Mouse (Mus musculus): ENCODE data around the gene Pf4. TPM values are rescaled to one million over a fixed set of nuclear protein-coding genes. Genes with fewer than 3 reads are reported as not detected.
"Not testable (repeated sequence)": the region's sequence is repeated elsewhere in the genome, so short reads cannot be mapped to it uniquely, and the experiment has no call there.

Pf4 gene
- polyA plus RNA-seq, 1 experiment from 2014 or later = 39.7 TPM

GRCm38 (mm10) chr5:90785659-90786588 is 13.7 kb downstream of the Pf4 start, which contains the start of gene Cxcl3:
Gene Cxcl3 (plus strand): TSS chr5:90786103.
- ATAC-seq (ENCODE audit: low FRiP score, low TSS enrichment) = peak; percentile 83
- Histone ChIP-seq H3K27ac (ENCODE audit: low read length) (no peak within 1 kb of the TSS), H3K27me3 (ENCODE audit: insufficient read depth, low read length) (no peaks in the 10 kb centered on the region), H3K4me1 (ENCODE audit: insufficient read depth, low read length) (peaks cover 18% of the 10 kb centered on the region), H3K9ac (replicated peaks; ENCODE audit: low read length) (peak within 1 kb of the TSS; percentile 41), H3K9me3 (ENCODE audit: low read length) (no peaks in the 10 kb centered on the region), H3K36me3 (ENCODE audit: insufficient read depth, low read length) (no peaks in the 10 kb centered on the region), H3K4me3 (ENCODE audit: low read length) (peak within 1 kb of the TSS; percentile 34), H3K4me2 (replicated peaks; ENCODE audit: low read depth, low read length) (peak within 1 kb of the TSS; percentile 86)
- 21% methylated on average over 24 of the region's 26 CpGs for WGBS

GRCm38 (mm10) chr5:90788114-90788513 is 15.9 kb downstream of the Pf4 start:
- H3K36me3 ChIP-seq (ENCODE audit: insufficient read depth, low read length) = no peaks in the 10 kb centered on the region
- no peak for ATAC-seq (ENCODE audit: low FRiP score, low TSS enrichment)
- no peak overlapping the region for H3K4me3 ChIP-seq (ENCODE audit: low read length)
- H3K4me1 ChIP-seq (ENCODE audit: insufficient read depth, low read length) = peaks cover 18% of the 10 kb centered on the region
- H3K9ac ChIP-seq (replicated peaks; ENCODE audit: low read length) = no peak overlapping the region
- no peaks in the 10 kb centered on the region for H3K27me3 ChIP-seq (ENCODE audit: insufficient read depth, low read length)
- WGBS = 83% methylated on average over 4 of the region's 4 CpGs
- no peaks in the 10 kb centered on the region for H3K9me3 ChIP-seq (ENCODE audit: low read length)
- no peak overlapping the region for H3K27ac ChIP-seq (ENCODE audit: low read length)
- no peak overlapping the region for H3K4me2 ChIP-seq (replicated peaks; ENCODE audit: low read depth, low read length)

- H3K4me2 ChIP-seq (replicated peaks; ENCODE audit: low read depth, low read length) = peak overlapping the region; percentile 19
- no peak overlapping the region for H3K4me3 ChIP-seq (ENCODE audit: low read length)
- H3K36me3 ChIP-seq (ENCODE audit: insufficient read depth, low read length) = no peaks in the 10 kb centered on the region
- peak overlapping the region; percentile 70 for H3K27ac ChIP-seq (ENCODE audit: low read length)
- WGBS = 34% methylated on average over 11 of the region's 11 CpGs
- H3K9ac ChIP-seq (replicated peaks; ENCODE audit: low read length) = no peak overlapping the region
- H3K9me3 ChIP-seq (ENCODE audit: low read length) = no peaks in the 10 kb centered on the region
- H3K4me1 ChIP-seq (ENCODE audit: insufficient read depth, low read length) = peaks cover 18% of the 10 kb centered on the region
- peak; percentile 44; the same call in 1 of the 2 replicates for ATAC-seq (ENCODE audit: low FRiP score, low TSS enrichment)
- no peaks in the 10 kb centered on the region for H3K27me3 ChIP-seq (ENCODE audit: insufficient read depth, low read length)
These were observed 17.3 kb downstream of the Pf4 start for GRCm38 (mm10) chr5:90789306-90790073.

- no peak overlapping the region for H3K4me3 ChIP-seq (ENCODE audit: low read length)
- peak; percentile 75 for ATAC-seq (ENCODE audit: low FRiP score, low TSS enrichment)
- no peak overlapping the region for H3K9ac ChIP-seq (replicated peaks; ENCODE audit: low read length)
- H3K27ac ChIP-seq (ENCODE audit: low read length) = peak overlapping the region; percentile 70; the same call in 1 of the 2 replicates
- H3K27me3 ChIP-seq (ENCODE audit: insufficient read depth, low read length) = no peaks in the 10 kb centered on the region
- H3K4me2 ChIP-seq (replicated peaks; ENCODE audit: low read depth, low read length) = peak overlapping the region; percentile 19
- H3K36me3 ChIP-seq (ENCODE audit: insufficient read depth, low read length) = no peaks in the 10 kb centered on the region
- WGBS = 9% methylated on average over 8 of the region's 8 CpGs
- no peaks in the 10 kb centered on the region for H3K9me3 ChIP-seq (ENCODE audit: low read length)
- peaks cover 18% of the 10 kb centered on the region for H3K4me1 ChIP-seq (ENCODE audit: insufficient read depth, low read length)
These were observed 17.9 kb downstream of the Pf4 start for GRCm38 (mm10) chr5:90790074-90790502.

- Histone ChIP-seq H3K27me3 (ENCODE audit: insufficient read depth, low read length) (no peaks in the 10 kb centered on the region), H3K9ac (replicated peaks; ENCODE audit: low read length) (no peak within 1 kb of the TSS), H3K4me1 (ENCODE audit: insufficient read depth, low read length) (peaks cover 13% of the 10 kb centered on the region), H3K4me2 (replicated peaks; ENCODE audit: low read depth, low read length) (no peak within 1 kb of the TSS), H3K4me3 (ENCODE audit: low read length) (no peak within 1 kb of the TSS), H3K36me3 (ENCODE audit: insufficient read depth, low read length) (no peaks in the 10 kb centered on the region), H3K9me3 (ENCODE audit: low read length) (no peaks in the 10 kb centered on the region), H3K27ac (ENCODE audit: low read length) (no peak within 1 kb of the TSS)
- WGBS = 60% methylated on average over 5 of the region's 5 CpGs
- ATAC-seq (ENCODE audit: low FRiP score, low TSS enrichment) = no peak
These were observed 22.0 kb downstream of the Pf4 start, which contains the start of gene Cxcl15 for GRCm38 (mm10) chr5:90794195-90794625. Gene Cxcl15 (plus strand): TSS chr5:90794534.

GRCm38 (mm10) chr5:90795392-90795791 is 23.2 kb downstream of the Pf4 start:
- not testable (repeated sequence) for H3K9ac ChIP-seq (replicated peaks; ENCODE audit: low read length); H3K36me3 ChIP-seq (ENCODE audit: insufficient read depth, low read length); H3K9me3 ChIP-seq (ENCODE audit: low read length); ATAC-seq (ENCODE audit: low FRiP score, low TSS enrichment); H3K4me2 ChIP-seq (replicated peaks; ENCODE audit: low read depth, low read length); H3K4me3 ChIP-seq (ENCODE audit: low read length); H3K27ac ChIP-seq (ENCODE audit: low read length); H3K4me1 ChIP-seq (ENCODE audit: insufficient read depth, low read length); H3K27me3 ChIP-seq (ENCODE audit: insufficient read depth, low read length)
- WGBS = 94% methylated on average over 2 of the region's 2 CpGs

GRCm38 (mm10) chr5:90804574-90804973 is 32.3 kb downstream of the Pf4 start:
- Histone ChIP-seq H3K4me2 (replicated peaks; ENCODE audit: low read depth, low read length) (no peak overlapping the region), H3K4me1 (ENCODE audit: insufficient read depth, low read length) (no peaks in the 10 kb centered on the region), H3K27me3 (ENCODE audit: insufficient read depth, low read length) (no peaks in the 10 kb centered on the region), H3K27ac (ENCODE audit: low read length) (no peak overlapping the region), H3K4me3 (ENCODE audit: low read length) (no peak overlapping the region), H3K9ac (replicated peaks; ENCODE audit: low read length) (no peak overlapping the region), H3K36me3 (ENCODE audit: insufficient read depth, low read length) (no peaks in the 10 kb centered on the region), H3K9me3 (ENCODE audit: low read length) (no peaks in the 10 kb centered on the region)
- ATAC-seq (ENCODE audit: low FRiP score, low TSS enrichment) = no peak

GRCm38 (mm10) chr5:90806050-90806449 is 33.8 kb downstream of the Pf4 start:
- H3K9ac ChIP-seq (replicated peaks; ENCODE audit: low read length) = no peak overlapping the region
- H3K4me2 ChIP-seq (replicated peaks; ENCODE audit: low read depth, low read length) = no peak overlapping the region
- no peak overlapping the region for H3K4me3 ChIP-seq (ENCODE audit: low read length)
- no peaks in the 10 kb centered on the region for H3K4me1 ChIP-seq (ENCODE audit: insufficient read depth, low read length)
- H3K27me3 ChIP-seq (ENCODE audit: insufficient read depth, low read length) = no peaks in the 10 kb centered on the region
- H3K9me3 ChIP-seq (ENCODE audit: low read length) = no peaks in the 10 kb centered on the region
- no peaks in the 10 kb centered on the region for H3K36me3 ChIP-seq (ENCODE audit: insufficient read depth, low read length)
- no peak for ATAC-seq (ENCODE audit: low FRiP score, low TSS enrichment)
- H3K27ac ChIP-seq (ENCODE audit: low read length) = no peak overlapping the region

GRCm38 (mm10) chr5:90807176-90807950 is 35.1 kb downstream of the Pf4 start:
- ATAC-seq (ENCODE audit: low FRiP score, low TSS enrichment) = no peak
- H3K4me3 ChIP-seq (ENCODE audit: low read length) = no peak overlapping the region
- H3K4me1 ChIP-seq (ENCODE audit: insufficient read depth, low read length) = no peaks in the 10 kb centered on the region
- no peaks in the 10 kb centered on the region for H3K9me3 ChIP-seq (ENCODE audit: low read length)
- no peak overlapping the region for H3K4me2 ChIP-seq (replicated peaks; ENCODE audit: low read depth, low read length)
- H3K9ac ChIP-seq (replicated peaks; ENCODE audit: low read length) = no peak overlapping the region
- H3K27ac ChIP-seq (ENCODE audit: low read length) = no peak overlapping the region
- 67% methylated on average over 3 of the region's 3 CpGs for WGBS
- H3K27me3 ChIP-seq (ENCODE audit: insufficient read depth, low read length) = no peaks in the 10 kb centered on the region
- H3K36me3 ChIP-seq (ENCODE audit: insufficient read depth, low read length) = no peaks in the 10 kb centered on the region

Data from kidney, embryonic 16.5 days (tissue).